Mouse (Mus musculus) layer of hippocampus, postnatal 36 days (tissue): ENCODE measurements around the gene Cntn5. TPM values are rescaled to one million over a fixed set of nuclear protein-coding genes. Genes with fewer than 3 reads are reported as not detected.
A peak's percentile ranks its signal among the peaks of the same experiment; 100 is the strongest.

Experiments used
- DNase-seq, 2 experiments: peaks; one replicate each; pipeline ENCODE4 v3.0.0; 2022
- total RNA-seq, 2 experiments: library from RNA; stranded (reverse); gene quantifications; 2 replicates each; pipeline ENCODE4 v1.2.3; 2021

Cntn5 gene
- total RNA-seq, 2 experiments from 2014 or later: 8.7 to 10.1 TPM

- no peak for DNase-seq
Observed at GRCm38 (mm10) chr9:10229716-10230115, 674.9 kb downstream of the Cntn5 start.

GRCm38 (mm10) chr9:10226013-10226412 is 678.6 kb downstream of the Cntn5 start:
- peak; percentile 10 to 24 for DNase-seq

- no peak for DNase-seq
Observed at GRCm38 (mm10) chr9:10186063-10186462, 718.5 kb downstream of the Cntn5 start.

GRCm38 (mm10) chr9:10170526-10170925 is 734.0 kb downstream of the Cntn5 start:
- DNase-seq: no peak

- DNase-seq: no peak
Observed at GRCm38 (mm10) chr9:10121350-10122057, 783.1 kb downstream of the Cntn5 start.

GRCm38 (mm10) chr9:10116581-10116980 is 788.0 kb downstream of the Cntn5 start:
- DNase-seq: no peak

- no peak for DNase-seq
Observed at GRCm38 (mm10) chr9:10109156-10109555, 795.4 kb downstream of the Cntn5 start.

- no peak for DNase-seq
Observed at GRCm38 (mm10) chr9:10107861-10108260, 796.7 kb downstream of the Cntn5 start.

GRCm38 (mm10) chr9:10101812-10102440 is 802.6 kb downstream of the Cntn5 start:
- DNase-seq: no peak

GRCm38 (mm10) chr9:10076282-10076681 is 828.3 kb downstream of the Cntn5 start:
- no peak for DNase-seq

GRCm38 (mm10) chr9:10073401-10073800 is 831.2 kb downstream of the Cntn5 start:
- no peak for DNase-seq

GRCm38 (mm10) chr9:10072860-10073259 is 831.7 kb downstream of the Cntn5 start:
- no peak for DNase-seq

- no peak for DNase-seq
Observed at GRCm38 (mm10) chr9:10071271-10071670, 833.3 kb downstream of the Cntn5 start.

GRCm38 (mm10) chr9:10044969-10045789 is 859.4 kb downstream of the Cntn5 start:
- DNase-seq: no peak

- DNase-seq: no peak
Observed at GRCm38 (mm10) chr9:10043001-10043400, 861.6 kb downstream of the Cntn5 start.

GRCm38 (mm10) chr9:10015129-10015528 is 889.4 kb downstream of the Cntn5 start:
- DNase-seq: no peak

- DNase-seq: no peak
Observed at GRCm38 (mm10) chr9:9984028-9984427, 920.5 kb downstream of the Cntn5 start.

GRCm38 (mm10) chr9:9983220-9983619 is 921.4 kb downstream of the Cntn5 start:
- no peak for DNase-seq

GRCm38 (mm10) chr9:9965370-9965769 is 939.2 kb downstream of the Cntn5 start:
- no peak for DNase-seq

- DNase-seq: no peak
Observed at GRCm38 (mm10) chr9:9960610-9961172, 943.9 kb downstream of the Cntn5 start.

- no peak for DNase-seq
Observed at GRCm38 (mm10) chr9:9949346-9949745, 955.2 kb downstream of the Cntn5 start.

GRCm38 (mm10) chr9:9944872-9945271 is 959.7 kb downstream of the Cntn5 start:
- no peak for DNase-seq
